Mouse (Mus musculus) neural tube, postnatal 0 days (tissue): ENCODE measurements around the gene Pttg1ip. TPM values are rescaled to one million over a fixed set of nuclear protein-coding genes. Genes with fewer than 3 reads are reported as not detected.

Source experiments
- microRNA counts: library from miRNA; unstranded; fragments of <30 nt; microRNA quantifications from one replicate; lab custom pipeline; 2015
- microRNA-seq: library from miRNA; unstranded; fragments of <30 nt; microRNA quantifications from one replicate; pipeline ENCODE4, GENCODE M21; 2016
- polyA plus RNA-seq: library from polyadenylated mRNA; unstranded; fragments of >200 nt; fragmentation: Nextera tagmentation; extraction: Ambion mirVana; gene quantifications from 2 replicates; pipeline ENCODE4 v1.2.1, GENCODE M21; 2015

Gene Pttg1ip
- 87.6 and 92.6 TPM in 2 replicates for polyA plus RNA-seq

GRCm38 (mm10) chr10:77581408-77582284 lies at the start of gene Pttg1ip:
Gene Pttg1ip, plus strand, starts transcription at chr10:77581720.

GRCm38 (mm10) chr10:77605908-77606826 lies 24.6 kb downstream of the Pttg1ip start, which contains the start of the genes Sumo3 and Gm49325:
Gene Sumo3, plus strand, starts transcription at chr10:77606097.
Gene Gm49325, plus strand, starts transcription at chr10:77606197.

GRCm38 (mm10) chr10:77622055-77622988 lies 40.8 kb downstream of the Pttg1ip start, which contains the start of gene Ube2g2:
Gene Ube2g2, plus strand, starts transcription at chr10:77622275.

MicroRNA genes within 50 kb of the gene (microRNA counts, 519-probe panel; counts per million panel counts)
- microRNA mmu-miR-1930 (lab: Ali Mortazavi, UCI): 40.5 counts per million

Small RNA genes lying within 50 kb of the gene (microRNA-seq; reads per million reads assigned to microRNA genes)
- gene Mir1930: 8.1 reads per million, percentile 18 among the genes with 10 or more reads in this experiment

Other genes starting within 250 kb of the Pttg1ip start
- gene Adarb1, start 163.4 kb upstream of the Pttg1ip start, polyA plus RNA-seq: 21.2 and 22.5 TPM in 2 replicates
- gene Fam207a, start 65.9 kb upstream of the Pttg1ip start, polyA plus RNA-seq: 34.3 and 38.1 TPM in 2 replicates
- 1.5 and 1.6 TPM in 2 replicates for gene Itgb2, start 51.5 kb upstream of the Pttg1ip start, polyA plus RNA-seq
- 276 and 292 TPM in 2 replicates for gene Sumo3, start 24.4 kb downstream of the Pttg1ip start, polyA plus RNA-seq
- 1.7 and 3.1 TPM in 2 replicates for gene Gm49325, start 24.5 kb downstream of the Pttg1ip start, polyA plus RNA-seq
- 53.8 and 60.5 TPM in 2 replicates for gene Ube2g2, start 40.6 kb downstream of the Pttg1ip start, polyA plus RNA-seq
- 2.4 and 2.6 TPM in 2 replicates for gene Tspear, start 104.8 kb downstream of the Pttg1ip start, polyA plus RNA-seq
- gene Gm19402, start 109.0 kb downstream of the Pttg1ip start, polyA plus RNA-seq: not detected in 2 replicates
- gene Gm9508, start 115.5 kb downstream of the Pttg1ip start, polyA plus RNA-seq: not detected in 2 replicates
- gene Gm10272, start 124.9 kb downstream of the Pttg1ip start, polyA plus RNA-seq: not detected in 2 replicates
- not detected in 2 replicates for gene Gm10024, start 129.7 kb downstream of the Pttg1ip start, polyA plus RNA-seq
- not detected in 2 replicates for gene Gm10142, start 134.1 kb downstream of the Pttg1ip start, polyA plus RNA-seq
- gene Krtap12-1, start 138.9 kb downstream of the Pttg1ip start, polyA plus RNA-seq: not detected in 2 replicates
- not detected in 2 replicates for gene Gm10100, start 144.8 kb downstream of the Pttg1ip start, polyA plus RNA-seq
- not detected in 2 replicates for gene Gm18596, start 160.9 kb downstream of the Pttg1ip start, polyA plus RNA-seq
- not detected in 2 replicates for gene Gm9736, start 169.6 kb downstream of the Pttg1ip start, polyA plus RNA-seq
- not detected in 2 replicates for gene Gm3233, start 178.0 kb downstream of the Pttg1ip start, polyA plus RNA-seq
- gene Gm3238, start 189.6 kb downstream of the Pttg1ip start, polyA plus RNA-seq: not detected in 2 replicates
- not detected in 2 replicates for gene Gm7138, start 195.2 kb downstream of the Pttg1ip start, polyA plus RNA-seq
- gene Gm3250, start 200.8 kb downstream of the Pttg1ip start, polyA plus RNA-seq: not detected in 2 replicates
- gene Gm7137, start 206.5 kb downstream of the Pttg1ip start, polyA plus RNA-seq: not detected in 2 replicates
- not detected in 2 replicates for gene Gm9639, start 213.4 kb downstream of the Pttg1ip start, polyA plus RNA-seq
- not detected in 2 replicates for gene Gm19668, start 217.4 kb downstream of the Pttg1ip start, polyA plus RNA-seq
- gene Gm9507, start 230.1 kb downstream of the Pttg1ip start, polyA plus RNA-seq: not detected in 2 replicates
- not detected in 2 replicates for gene Gm2696, start 233.0 kb downstream of the Pttg1ip start, polyA plus RNA-seq
- not detected in 2 replicates for gene Krtap10-4, start 245.4 kb downstream of the Pttg1ip start, polyA plus RNA-seq